Mouse (Mus musculus): ENCODE results near the gene Kpnb1. TPM values are rescaled to one million over a fixed set of nuclear protein-coding genes. Genes with fewer than 3 reads are reported as not detected.
A peak's percentile ranks its signal among the peaks of the same experiment; 100 is the strongest.

The Kpnb1 gene
- polyA plus RNA-seq (2012; ENCODE audit: insufficient read depth, insufficient read length, missing spikeins), result 40.7 and 57.4 TPM in 2 replicates

DNA sequence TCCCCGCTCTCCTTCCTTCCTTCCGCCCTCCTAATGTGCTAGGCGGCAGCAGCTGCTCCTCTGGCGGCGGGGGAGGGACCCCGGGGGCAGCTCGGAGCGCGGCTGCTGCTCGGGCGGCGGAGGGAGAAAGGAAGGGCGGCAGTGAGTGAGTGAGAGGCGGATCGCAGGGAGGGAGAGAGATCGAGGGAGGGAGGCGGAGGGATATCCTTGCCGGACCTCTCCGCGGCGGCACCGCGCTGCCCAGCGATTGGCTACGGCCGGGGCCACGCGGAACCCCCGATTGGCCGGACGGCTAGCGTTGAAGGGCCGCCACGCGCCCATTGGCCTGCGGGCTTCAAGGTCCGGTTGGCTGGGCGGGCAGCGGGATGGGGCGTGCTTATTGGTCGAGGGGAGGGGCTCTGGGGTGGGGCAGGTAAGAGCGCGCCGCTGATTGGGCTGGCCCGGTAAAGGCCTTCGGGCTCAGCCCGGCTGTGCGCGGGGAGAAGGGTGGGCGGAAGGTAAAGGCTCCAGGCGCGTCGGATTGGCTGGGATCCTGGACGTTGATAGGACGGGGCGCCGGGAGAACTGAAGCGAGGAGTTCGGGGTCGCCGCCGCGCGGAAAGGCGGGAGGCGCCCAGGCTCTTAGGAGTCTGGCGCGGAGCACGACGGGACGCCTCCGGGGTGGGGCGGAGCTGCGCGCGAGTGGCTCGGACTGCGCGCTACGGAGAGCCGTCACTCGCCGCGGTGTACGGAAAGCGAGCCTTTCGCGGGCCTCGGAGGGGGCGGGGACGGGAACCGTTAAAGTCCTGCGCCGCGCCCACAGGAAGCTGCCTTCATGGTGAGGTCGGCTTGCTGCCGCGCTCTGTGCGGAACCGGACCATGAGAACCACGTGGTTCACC lies at the start of gene Kpnb1:
TSS of gene Kpnb1 (minus strand) at position 118 of the 879 bp plus-strand sequence.
- Histone ChIP-seq H3K4me3 (ENCODE audit: insufficient read depth, low read depth, low read length) (peak within 1 kb of the TSS; percentile 78), H3K4me1 (ENCODE audit: control insufficient read depth, insufficient read depth, insufficient read length, low read length) (no peaks in the 10 kb centered on the region), H3K27ac (replicated peaks; ENCODE audit: low read depth, low read length) (peak within 1 kb of the TSS; percentile 76)

DNA sequence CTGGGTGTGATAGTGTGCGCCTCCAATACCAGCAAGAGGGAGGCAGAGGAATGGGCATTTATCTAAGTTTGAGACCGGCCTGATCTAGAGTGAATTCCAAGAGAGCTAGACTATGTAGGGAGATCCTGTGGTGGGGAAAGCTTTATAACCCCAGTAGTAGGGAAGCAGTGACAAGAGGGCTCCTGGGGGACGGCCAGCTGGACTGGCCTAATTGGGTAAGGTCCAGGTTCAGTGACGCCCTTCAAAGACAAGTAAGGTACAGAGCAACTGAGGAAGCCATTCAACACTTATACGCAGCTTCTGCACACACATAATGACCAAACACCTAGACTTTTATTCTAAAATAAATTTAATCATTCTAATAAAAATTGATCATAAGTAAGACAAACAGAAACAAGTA lies 44.8 kb upstream of the Kpnb1 start:
- peaks cover 4% of the 10 kb centered on the region; the same call in 1 of the 2 replicates for H3K4me1 ChIP-seq (ENCODE audit: control insufficient read depth, insufficient read depth, insufficient read length, low read length)
- H3K27ac ChIP-seq (replicated peaks; ENCODE audit: low read depth, low read length), result peak overlapping the region; percentile 24
- H3K4me3 ChIP-seq (ENCODE audit: insufficient read depth, low read depth, low read length), result no peak overlapping the region

GRCm38 (mm10) chr11:97229396-97229795 lies 41.7 kb upstream of the Kpnb1 start:
- no peak overlapping the region for H3K27ac ChIP-seq (replicated peaks; ENCODE audit: low read depth, low read length)
- peaks cover 4% of the 10 kb centered on the region; the same call in 1 of the 2 replicates for H3K4me1 ChIP-seq (ENCODE audit: control insufficient read depth, insufficient read depth, insufficient read length, low read length)
- H3K4me3 ChIP-seq (ENCODE audit: insufficient read depth, low read depth, low read length), result no peak overlapping the region

DNA sequence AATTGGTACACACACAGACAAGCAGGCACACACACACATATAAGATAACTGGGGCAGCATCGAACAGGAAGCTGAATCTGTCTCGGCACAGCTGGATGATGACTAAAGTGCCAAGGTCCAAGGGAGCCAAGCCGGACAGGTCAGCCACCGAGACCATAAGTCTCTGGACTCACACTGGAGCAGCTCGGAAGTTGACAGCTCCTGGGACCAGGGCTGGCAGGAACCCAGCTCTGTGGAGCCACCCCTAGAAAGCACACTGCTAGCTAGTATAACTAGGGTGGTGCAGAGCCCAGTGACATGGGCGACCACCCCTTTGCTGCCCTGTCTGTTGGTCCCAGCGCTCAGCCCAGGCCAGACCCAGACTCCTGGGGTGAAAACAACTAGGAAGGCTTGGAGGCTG lies 41.3 kb upstream of the Kpnb1 start:
- H3K27ac ChIP-seq (replicated peaks; ENCODE audit: low read depth, low read length), result no peak overlapping the region
- H3K4me1 ChIP-seq (ENCODE audit: control insufficient read depth, insufficient read depth, insufficient read length, low read length), result peaks cover 4% of the 10 kb centered on the region; the same call in 1 of the 2 replicates
- no peak overlapping the region for H3K4me3 ChIP-seq (ENCODE audit: insufficient read depth, low read depth, low read length)

GRCm38 (mm10) chr11:97226131-97226530 lies 38.5 kb upstream of the Kpnb1 start:
- no peak overlapping the region for H3K4me3 ChIP-seq (ENCODE audit: insufficient read depth, low read depth, low read length)
- no peaks in the 10 kb centered on the region for H3K4me1 ChIP-seq (ENCODE audit: control insufficient read depth, insufficient read depth, insufficient read length, low read length)

GRCm38 (mm10) chr11:97223485-97223884 lies 35.8 kb upstream of the Kpnb1 start:
- Histone ChIP-seq H3K27ac (replicated peaks; ENCODE audit: low read depth, low read length) (no peak overlapping the region), H3K4me1 (ENCODE audit: control insufficient read depth, insufficient read depth, insufficient read length, low read length) (no peaks in the 10 kb centered on the region), H3K4me3 (ENCODE audit: insufficient read depth, low read depth, low read length) (no peak overlapping the region)

More at GRCm38 (mm10) chr11:97226131-97226530, 38.5 kb upstream of the Kpnb1 start:
- H3K27ac ChIP-seq (replicated peaks; ENCODE audit: low read depth, low read length), result no peak overlapping the region

DNA sequence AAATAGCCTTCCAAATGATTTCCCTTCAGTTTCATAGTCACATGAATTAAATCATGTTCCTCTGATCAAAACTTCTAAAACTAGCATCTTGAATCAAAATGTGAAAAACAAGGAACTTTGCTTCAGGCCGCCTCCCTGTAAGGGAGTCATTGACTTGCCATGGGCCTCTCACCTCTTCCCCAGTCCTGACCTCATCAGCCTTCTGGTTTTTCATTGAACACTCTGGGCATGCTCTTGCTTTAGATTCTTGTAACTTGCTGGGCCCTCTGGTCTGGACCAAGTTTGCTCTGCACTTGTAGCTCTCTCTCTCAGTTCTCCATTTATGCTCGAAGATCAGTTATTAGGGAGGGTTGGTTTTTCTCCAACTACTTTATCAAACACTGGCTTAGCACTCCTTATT lies 33.9 kb upstream of the Kpnb1 start:
- H3K27ac ChIP-seq (replicated peaks; ENCODE audit: low read depth, low read length), result no peak overlapping the region
- H3K4me1 ChIP-seq (ENCODE audit: control insufficient read depth, insufficient read depth, insufficient read length, low read length), result no peaks in the 10 kb centered on the region
- no peak overlapping the region for H3K4me3 ChIP-seq (ENCODE audit: insufficient read depth, low read depth, low read length)

- Histone ChIP-seq H3K4me3 (ENCODE audit: insufficient read depth, low read depth, low read length) (no peak overlapping the region), H3K4me1 (ENCODE audit: control insufficient read depth, insufficient read depth, insufficient read length, low read length) (no peaks in the 10 kb centered on the region), H3K27ac (replicated peaks; ENCODE audit: low read depth, low read length) (no peak overlapping the region)
Observed at GRCm38 (mm10) chr11:97220211-97220610, 32.5 kb upstream of the Kpnb1 start.

DNA sequence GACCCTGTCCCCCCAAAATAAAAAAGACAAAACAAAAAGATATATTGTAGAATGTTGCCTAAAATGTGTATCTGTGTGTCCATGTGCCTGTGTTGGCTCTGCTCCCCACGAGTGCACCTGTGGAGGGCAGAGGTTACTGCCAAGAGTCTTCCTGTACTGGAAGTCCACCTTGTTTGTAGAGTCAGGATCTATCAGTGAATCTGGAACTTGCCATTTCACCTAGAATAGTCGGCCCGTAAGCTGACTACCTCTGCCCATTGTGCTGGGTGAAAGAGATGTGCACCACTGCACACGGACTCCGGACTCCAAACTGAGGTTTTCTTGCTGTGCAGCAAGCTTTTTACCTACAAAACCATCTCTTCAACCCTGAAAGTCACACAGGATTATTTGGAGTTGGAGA lies 26.7 kb upstream of the Kpnb1 start:
- Histone ChIP-seq H3K4me1 (ENCODE audit: control insufficient read depth, insufficient read depth, insufficient read length, low read length) (no peaks in the 10 kb centered on the region), H3K27ac (replicated peaks; ENCODE audit: low read depth, low read length) (no peak overlapping the region), H3K4me3 (ENCODE audit: insufficient read depth, low read depth, low read length) (no peak overlapping the region)

DNA sequence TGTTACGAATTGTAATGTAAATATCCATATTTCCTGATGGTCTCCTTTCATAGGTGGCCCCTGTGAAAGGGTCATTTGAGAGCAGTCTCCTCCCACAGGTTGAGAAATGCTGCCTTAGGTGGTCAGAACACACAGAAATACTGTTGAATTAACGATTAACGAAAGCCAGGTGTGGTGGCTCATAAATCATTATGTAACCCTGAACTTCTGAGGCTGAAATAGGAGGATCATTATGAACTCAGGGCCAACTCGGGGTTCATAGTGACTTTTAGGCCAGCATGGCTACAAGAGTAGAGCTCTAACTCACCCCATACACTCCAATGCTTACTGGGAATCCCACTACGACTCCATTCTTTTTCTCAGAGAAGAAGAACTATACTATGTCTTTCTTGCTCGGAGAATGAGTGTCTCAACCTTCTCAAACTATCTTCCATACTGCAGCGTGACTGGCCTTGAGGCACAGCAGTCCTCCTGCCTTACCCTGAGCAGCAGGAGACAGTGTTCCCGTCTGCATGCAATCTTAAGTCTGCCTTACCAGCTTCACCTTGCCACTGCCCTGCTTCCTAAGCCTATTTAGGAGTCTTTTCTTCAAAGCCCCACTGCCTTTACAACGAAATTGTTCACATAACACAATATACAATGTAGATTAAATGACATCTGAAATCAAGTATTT lies 23.2 kb upstream of the Kpnb1 start:
- no peaks in the 10 kb centered on the region for H3K4me1 ChIP-seq (ENCODE audit: control insufficient read depth, insufficient read depth, insufficient read length, low read length)
- H3K27ac ChIP-seq (replicated peaks; ENCODE audit: low read depth, low read length), result no peak overlapping the region
- no peak overlapping the region for H3K4me3 ChIP-seq (ENCODE audit: insufficient read depth, low read depth, low read length)

DNA sequence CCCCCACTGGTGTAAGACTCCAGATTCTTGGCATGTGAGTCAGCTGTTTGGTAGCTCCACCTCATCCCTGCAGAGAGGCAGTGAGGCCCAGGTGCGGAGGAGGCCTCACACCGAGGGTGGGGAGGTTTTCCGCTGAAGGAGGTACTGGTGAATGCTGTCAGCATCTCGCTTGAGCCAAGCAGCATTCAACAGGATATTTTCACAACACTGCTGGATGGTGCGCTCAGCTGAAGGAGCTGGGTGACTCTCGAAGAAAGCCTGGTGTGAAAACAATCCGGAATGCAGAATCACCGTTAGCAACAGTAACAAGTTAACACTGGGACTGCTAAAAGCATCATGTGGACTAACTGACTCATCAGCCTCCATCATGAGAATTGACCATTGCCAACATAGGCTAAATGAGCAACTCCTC lies 19.3 kb upstream of the Kpnb1 start:
- no peak overlapping the region for H3K27ac ChIP-seq (replicated peaks; ENCODE audit: low read depth, low read length)
- H3K4me1 ChIP-seq (ENCODE audit: control insufficient read depth, insufficient read depth, insufficient read length, low read length), result no peaks in the 10 kb centered on the region
- H3K4me3 ChIP-seq (ENCODE audit: insufficient read depth, low read depth, low read length), result no peak overlapping the region

DNA sequence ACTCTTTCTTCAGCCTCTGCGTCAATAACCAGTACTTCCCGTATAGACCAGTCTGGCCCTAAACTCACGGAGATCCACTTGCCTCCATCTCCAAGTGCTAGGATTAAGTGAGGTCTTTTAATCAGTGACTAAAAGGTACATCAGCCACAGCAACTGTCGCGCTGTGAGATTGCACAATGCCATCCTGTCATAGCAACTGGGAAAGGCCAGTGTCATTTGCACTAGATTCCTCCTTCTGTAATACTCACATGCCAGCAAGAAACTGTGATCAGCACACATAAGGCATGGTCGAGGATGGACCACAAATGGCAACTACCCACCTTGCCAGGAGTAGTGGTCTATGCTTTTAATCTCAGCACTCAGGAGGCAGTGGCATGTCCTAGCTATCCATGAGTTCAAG lies 11.8 kb upstream of the Kpnb1 start:
- Histone ChIP-seq H3K4me1 (ENCODE audit: control insufficient read depth, insufficient read depth, insufficient read length, low read length) (no peaks in the 10 kb centered on the region), H3K4me3 (ENCODE audit: insufficient read depth, low read depth, low read length) (no peak overlapping the region), H3K27ac (replicated peaks; ENCODE audit: low read depth, low read length) (no peak overlapping the region)

DNA sequence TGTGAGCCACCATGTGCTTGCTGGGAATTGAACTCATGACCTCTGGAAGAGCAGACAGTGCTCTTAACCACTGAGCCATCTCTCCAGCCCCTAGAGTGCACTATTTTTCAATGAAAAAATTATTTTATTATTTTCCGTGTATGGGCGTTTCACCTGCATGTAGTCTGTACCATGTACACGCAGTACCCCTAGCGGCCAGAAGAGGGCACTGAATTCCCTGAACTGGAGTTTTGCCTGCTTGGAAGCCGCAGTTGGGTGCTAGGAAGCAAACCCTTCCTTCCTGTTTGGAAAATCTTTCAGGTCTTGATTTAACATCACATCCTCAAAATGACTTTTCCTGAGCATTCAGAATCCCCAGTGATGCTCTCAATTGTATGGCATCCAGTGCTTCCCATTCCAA lies 10.9 kb upstream of the Kpnb1 start:
- H3K27ac ChIP-seq (replicated peaks; ENCODE audit: low read depth, low read length), result no peak overlapping the region
- no peak overlapping the region for H3K4me3 ChIP-seq (ENCODE audit: insufficient read depth, low read depth, low read length)
- H3K4me1 ChIP-seq (ENCODE audit: control insufficient read depth, insufficient read depth, insufficient read length, low read length), result no peaks in the 10 kb centered on the region

DNA sequence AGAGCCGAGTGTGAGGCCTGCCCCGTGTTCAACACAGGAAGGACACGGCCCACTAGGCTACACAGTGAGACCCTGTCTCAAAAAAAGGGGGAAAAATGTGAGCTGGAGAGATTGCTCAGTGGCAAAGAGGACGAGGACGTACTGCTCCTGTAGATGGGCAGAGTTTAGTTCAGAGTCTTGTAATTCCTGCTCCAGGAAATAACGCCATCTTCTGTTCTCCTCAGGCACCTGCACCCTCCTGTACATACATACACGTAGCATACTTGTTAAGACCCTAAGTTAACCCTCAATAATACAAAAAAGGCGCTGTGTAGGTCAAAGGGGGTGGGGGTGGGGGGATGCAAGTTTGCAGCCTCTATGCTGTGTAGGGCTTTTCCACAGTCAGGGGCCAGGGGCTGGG lies 9.3 kb upstream of the Kpnb1 start:
- no peaks in the 10 kb centered on the region for H3K4me1 ChIP-seq (ENCODE audit: control insufficient read depth, insufficient read depth, insufficient read length, low read length)
- no peak overlapping the region for H3K27ac ChIP-seq (replicated peaks; ENCODE audit: low read depth, low read length)
- no peak overlapping the region for H3K4me3 ChIP-seq (ENCODE audit: insufficient read depth, low read depth, low read length)

- Histone ChIP-seq H3K4me1 (ENCODE audit: control insufficient read depth, insufficient read depth, insufficient read length, low read length) (no peaks in the 10 kb centered on the region), H3K27ac (replicated peaks; ENCODE audit: low read depth, low read length) (no peak overlapping the region), H3K4me3 (ENCODE audit: insufficient read depth, low read depth, low read length) (no peak overlapping the region)
Observed at GRCm38 (mm10) chr11:97196541-97196940, 8.9 kb upstream of the Kpnb1 start.

- H3K27ac ChIP-seq (replicated peaks; ENCODE audit: low read depth, low read length), result no peak overlapping the region
Observed at GRCm38 (mm10) chr11:97192621-97192951, 4.9 kb upstream of the Kpnb1 start.

More at GRCm38 (mm10) chr11:97192621-97192951, 4.9 kb upstream of the Kpnb1 start:
- Histone ChIP-seq H3K4me3 (ENCODE audit: insufficient read depth, low read depth, low read length) (no peak overlapping the region), H3K4me1 (ENCODE audit: control insufficient read depth, insufficient read depth, insufficient read length, low read length) (no peaks in the 10 kb centered on the region)
